Mouse (Mus musculus) cortical plate, adult 2 months (tissue): ENCODE data around the gene Satb1.

Experiments
- CTCF ChIP-seq: fragments of 200-500 bp; IDR thresholded peaks from 2 replicates; pipeline ENCODE4 v1.5.1; 2011; ENCODE audit warnings: mild to moderate bottlenecking, control low read depth, low read length; ENCODE audit not compliant: insufficient read depth; ENCODE audit errors: extremely low read depth
- POLR2A ChIP-seq: fragments of 200-500 bp; IDR thresholded peaks from 2 replicates; pipeline ENCODE4 v1.6.1; 2011; ENCODE audit warnings: mild to moderate bottlenecking, low read length, control low read depth; ENCODE audit not compliant: insufficient read depth; ENCODE audit errors: extremely low read depth

GRCm38 (mm10) chr17:51791226-51791625 is 41.9 kb downstream of the Satb1 start:
- no peak for TF ChIP-seq POLR2A
- no peak for TF ChIP-seq CTCF
